Mouse (Mus musculus) heart, postnatal 25 days (tissue): ENCODE data around the gene Lgi4. TPM values are rescaled to one million over a fixed set of nuclear protein-coding genes. Genes with fewer than 3 reads are reported as not detected.

Experiments used
- DNase-seq: peaks from one replicate; pipeline ENCODE4 v3.0.0; 2022; ENCODE audit warnings: low spot score
- intact Hi-C: fragments of 180-260 bp; cut with DNase I; formaldehyde crosslinking; loops from one replicate; pipeline ENCODE4 v1.15.1; 2025
- total RNA-seq, 2 experiments: library from RNA; stranded (reverse); gene quantifications; 2 replicates each; pipeline ENCODE4 v1.2.3; 2021

Lgi4 gene
- total RNA-seq, 2 experiments from 2014 or later = 2.6 to 4.8 TPM

GRCm38 (mm10) chr7:31097583-31098248 lies 38.6 kb downstream of the Lgi4 start:
- DNase-seq = peak; percentile 82
- intact Hi-C loops = loop anchor here (1.0 to 2.0 kb wide), 2 partner anchors 19 to 38 kb away; partner anchors contain the start of gene Lgi4

- no peak for DNase-seq
- intact Hi-C loops = no loop called here
These were observed 39.8 kb downstream of the Lgi4 start for GRCm38 (mm10) chr7:31098697-31099611.

GRCm38 (mm10) chr7:31099612-31099982 lies 40.5 kb downstream of the Lgi4 start:
- intact Hi-C loops = no loop called here
- no peak for DNase-seq

- intact Hi-C loops = no loop called here
- DNase-seq = no peak
These were observed 41.6 kb downstream of the Lgi4 start for GRCm38 (mm10) chr7:31100786-31101185.

- DNase-seq = no peak
- intact Hi-C loops = loop anchor here (1.0 to 2.0 kb wide), 2 partner anchors 67 to 72 kb away; no protein-coding TSS in a partner anchor
These were observed 46.1 kb downstream of the Lgi4 start for GRCm38 (mm10) chr7:31105061-31105768.

GRCm38 (mm10) chr7:31106166-31106565 lies 47.0 kb downstream of the Lgi4 start:
- intact Hi-C loops = no loop called here

GRCm38 (mm10) chr7:31107781-31108180 lies 48.6 kb downstream of the Lgi4 start:
- DNase-seq = no peak
- intact Hi-C loops = no loop called here

More at GRCm38 (mm10) chr7:31106166-31106565, 47.0 kb downstream of the Lgi4 start:
- no peak for DNase-seq

GRCm38 (mm10) chr7:31109091-31109490 lies 49.9 kb downstream of the Lgi4 start:
- intact Hi-C loops = no loop called here
- no peak for DNase-seq

- intact Hi-C loops = no loop called here
These were observed 50.7 kb downstream of the Lgi4 start for GRCm38 (mm10) chr7:31109796-31110195.

GRCm38 (mm10) chr7:31110861-31111385 lies 51.8 kb downstream of the Lgi4 start:
- intact Hi-C loops = no loop called here
- no peak for DNase-seq

More at GRCm38 (mm10) chr7:31109796-31110195, 50.7 kb downstream of the Lgi4 start:
- DNase-seq = no peak

- DNase-seq = no peak
- intact Hi-C loops = no loop called here
These were observed 52.9 kb downstream of the Lgi4 start for GRCm38 (mm10) chr7:31112036-31112435.

GRCm38 (mm10) chr7:31113800-31114199 lies 54.7 kb downstream of the Lgi4 start:
- intact Hi-C loops = no loop called here
- no peak for DNase-seq

GRCm38 (mm10) chr7:31114646-31115045 lies 55.5 kb downstream of the Lgi4 start:
- intact Hi-C loops = no loop called here
- DNase-seq = no peak

- intact Hi-C loops = no loop called here
- DNase-seq = no peak
These were observed 56.0 kb downstream of the Lgi4 start, which contains the start of gene Hpn for GRCm38 (mm10) chr7:31115182-31115581. Gene Hpn, minus strand, starts transcription at chr7:31115290.

- intact Hi-C loops = no loop called here
- DNase-seq = peak; percentile 72
These were observed 56.5 kb downstream of the Lgi4 start for GRCm38 (mm10) chr7:31115587-31116043.

- intact Hi-C loops = no loop called here
- DNase-seq = no peak
These were observed 57.6 kb downstream of the Lgi4 start for GRCm38 (mm10) chr7:31116721-31117145.

- no peak for DNase-seq
- intact Hi-C loops = no loop called here
These were observed 58.3 kb downstream of the Lgi4 start for GRCm38 (mm10) chr7:31117465-31117864.

- peak; percentile 26 for DNase-seq
These were observed 59.3 kb downstream of the Lgi4 start for GRCm38 (mm10) chr7:31118486-31118885.

GRCm38 (mm10) chr7:31119556-31119955 lies 60.4 kb downstream of the Lgi4 start:
- no peak for DNase-seq
- intact Hi-C loops = no loop called here

More at GRCm38 (mm10) chr7:31118486-31118885, 59.3 kb downstream of the Lgi4 start:
- intact Hi-C loops = no loop called here
